In genomic region chr10:34824121-34824520, GRCm38 (mm10) we compare ENCODE assay signal across 26 mouse cellular contexts.
"Had no signal": no experiment of that assay in that cellular context is flagged by ENCODE, and none has a peak within 500 bp of the region (broad histone marks: within the 10 kb centered on the region; RNA-seq: fewer than 3 reads in every experiment).

No protein-coding gene starts in this region.

- H3K9ac ChIP-seq: embryonic facial prominence, embryonic 12.5 days; embryonic facial prominence, embryonic 13.5 days; embryonic facial prominence, embryonic 15.5 days; forebrain, embryonic 12.5 days; forebrain, embryonic 13.5 days; forebrain, embryonic 15.5 days; forebrain, postnatal 0 days had no signal

- ATAC-seq: forebrain, embryonic 13.5 days; forebrain, embryonic 14.5 days; forebrain, embryonic 15.5 days; forebrain, embryonic 16.5 days; forebrain, postnatal 0 days had no signal

- H3K27ac ChIP-seq: embryonic facial prominence, embryonic 10.5 days; embryonic facial prominence, embryonic 12.5 days; embryonic facial prominence, embryonic 13.5 days; embryonic facial prominence, embryonic 15.5 days; forebrain, embryonic 10.5 days; forebrain, embryonic 12.5 days; forebrain, embryonic 13.5 days; forebrain, embryonic 15.5 days; gastrocnemius, adult 2 months; heart, adult 2 months; heart, embryonic 10.5 days had no signal

- H3K9me3 ChIP-seq: embryonic facial prominence, embryonic 10.5 days; embryonic facial prominence, embryonic 12.5 days; embryonic facial prominence, embryonic 13.5 days; embryonic facial prominence, embryonic 15.5 days; forebrain, embryonic 10.5 days; forebrain, embryonic 12.5 days; forebrain, embryonic 13.5 days; forebrain, embryonic 15.5 days; heart, embryonic 10.5 days had no signal

- DNase-seq: cerebellum, adult 9-11 months; cerebellum, postnatal 10 days; cerebellum, postnatal 14 days; cerebellum, postnatal 25 days; cerebellum, postnatal 36 days; embryo, embryonic 11 days; forebrain, postnatal 0 days; gastrocnemius, adult 2 months; gastrocnemius, postnatal 10 days; gastrocnemius, postnatal 14 days; gastrocnemius, postnatal 25 days; gastrocnemius, postnatal 36 days; heart, adult 18-20 months; heart, adult 2 months had no signal

- H3K4me2 ChIP-seq: embryonic facial prominence, embryonic 12.5 days; embryonic facial prominence, embryonic 13.5 days; embryonic facial prominence, embryonic 15.5 days; forebrain, embryonic 12.5 days; forebrain, embryonic 13.5 days; forebrain, embryonic 15.5 days had no signal

- H3K4me3 ChIP-seq: embryonic facial prominence, embryonic 10.5 days; embryonic facial prominence, embryonic 12.5 days; embryonic facial prominence, embryonic 13.5 days; embryonic facial prominence, embryonic 15.5 days; erythroblast, embryonic 14.5 days; forebrain, embryonic 10.5 days; forebrain, embryonic 12.5 days; forebrain, embryonic 13.5 days; forebrain, embryonic 15.5 days; gastrocnemius, adult 2 months; heart, adult 2 months; heart, embryonic 10.5 days had no signal

- H3K36me3 ChIP-seq: embryonic facial prominence, embryonic 10.5 days; embryonic facial prominence, embryonic 12.5 days; embryonic facial prominence, embryonic 13.5 days; embryonic facial prominence, embryonic 15.5 days; forebrain, embryonic 10.5 days; forebrain, embryonic 12.5 days; forebrain, embryonic 15.5 days; heart, embryonic 10.5 days had no signal

- H3K4me1 ChIP-seq: embryonic facial prominence, embryonic 10.5 days; embryonic facial prominence, embryonic 12.5 days; embryonic facial prominence, embryonic 13.5 days; embryonic facial prominence, embryonic 15.5 days; forebrain, embryonic 10.5 days; forebrain, embryonic 12.5 days; forebrain, embryonic 13.5 days; forebrain, embryonic 15.5 days; heart, embryonic 10.5 days had no signal

- H3K27me3 ChIP-seq: embryonic facial prominence, embryonic 12.5 days; embryonic facial prominence, embryonic 13.5 days; embryonic facial prominence, embryonic 15.5 days; forebrain, embryonic 12.5 days; forebrain, embryonic 13.5 days; forebrain, embryonic 15.5 days had no signal
